Mouse (Mus musculus) bone marrow, adult 2 months (tissue): ENCODE data around the gene Chpf. TPM values are rescaled to one million over a fixed set of nuclear protein-coding genes. Genes with fewer than 3 reads are reported as not detected.

Experiments used
- H3K27ac ChIP-seq: fragments of 200-500 bp; 2 replicates; pipeline ENCODE4 v1.5.1; 2012; ENCODE audit warnings: low read depth, mild to moderate bottlenecking, control low read depth, inconsistent platforms, low read length; ENCODE audit not compliant: control insufficient read depth, poor library complexity, insufficient read depth
- H3K4me1 ChIP-seq: fragments of 200-500 bp; 2 replicates; pipeline ENCODE4 v1.6.1; 2011; ENCODE audit warnings: low read length; ENCODE audit not compliant: control insufficient read depth, insufficient read depth
- H3K4me3 ChIP-seq: fragments of 200-500 bp; replicated peaks from 2 replicates; pipeline ENCODE3; 2011; ENCODE audit warnings: mild to moderate bottlenecking, low read depth, low read length, control low read depth; ENCODE audit not compliant: control insufficient read depth
- CTCF ChIP-seq: fragments of 200-500 bp; IDR thresholded peaks from 2 replicates; pipeline ENCODE4 v1.5.1; 2011; ENCODE audit warnings: low read length, control low read depth; ENCODE audit not compliant: control insufficient read depth, insufficient read depth
- POLR2A ChIP-seq: fragments of 200-500 bp; IDR thresholded peaks from 2 replicates; pipeline ENCODE4 v1.6.1; 2011; ENCODE audit warnings: low read depth, mild to moderate bottlenecking, control low read depth, low read length, borderline replicate concordance; ENCODE audit not compliant: control insufficient read depth
- WGBS: fragments of 180-500 bp; shearing (Covaris S2); methylation state at CpG from one replicate; pipeline ENCODE4 v1.1.7; 2018; 5-methylcytosine and 5-hydroxymethylcytosine counted together
- polyA plus RNA-seq: library from polyadenylated mRNA; stranded (reverse); fragments of >200 nt; gene quantifications from 2 replicates; pipeline ENCODE4 v1.2.4, GENCODE M21; 2011; ENCODE audit warnings: low replicate concordance; ENCODE audit not compliant: missing spikeins, insufficient read depth, insufficient read length

Gene Chpf
- polyA plus RNA-seq, 1 experiment = 4.7 TPM

DNA sequence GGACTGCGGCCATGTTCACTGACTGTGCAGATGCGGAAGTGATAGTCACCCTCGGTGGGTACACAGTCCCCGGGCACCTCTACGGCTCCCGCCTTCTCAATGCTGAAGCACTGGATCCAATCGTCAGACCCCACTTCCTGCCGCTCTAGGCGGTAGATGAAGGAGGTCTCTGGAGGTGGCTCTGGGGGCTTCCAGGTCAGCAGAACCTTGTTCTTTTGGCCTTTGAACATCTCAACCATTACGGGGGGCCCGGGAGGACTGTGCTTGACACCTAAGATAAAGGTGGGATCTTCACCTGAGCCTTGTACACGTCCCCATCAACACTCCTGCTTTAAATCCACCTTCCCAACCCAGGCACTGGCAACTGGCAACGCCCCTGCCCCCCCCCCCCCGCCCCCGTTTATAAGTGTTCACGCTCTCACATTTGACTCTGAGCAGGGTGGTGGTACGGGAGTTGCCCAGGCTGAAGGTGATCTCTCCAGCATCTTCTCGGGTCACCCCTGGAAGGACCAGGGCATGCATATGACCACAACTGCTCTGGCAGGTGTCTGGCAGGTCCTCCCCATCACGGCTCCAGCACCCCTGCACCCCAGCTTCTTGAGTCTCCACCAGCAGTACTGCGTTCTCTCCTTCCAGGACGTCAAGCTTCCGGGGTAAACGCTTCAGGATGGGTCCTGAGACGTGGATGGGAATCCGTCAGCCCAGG, 24.0 kb upstream of the Chpf start:
- H3K4me3 ChIP-seq = no peak overlapping the region
- no peak for TF ChIP-seq POLR2A
- TF ChIP-seq CTCF = no peak

DNA sequence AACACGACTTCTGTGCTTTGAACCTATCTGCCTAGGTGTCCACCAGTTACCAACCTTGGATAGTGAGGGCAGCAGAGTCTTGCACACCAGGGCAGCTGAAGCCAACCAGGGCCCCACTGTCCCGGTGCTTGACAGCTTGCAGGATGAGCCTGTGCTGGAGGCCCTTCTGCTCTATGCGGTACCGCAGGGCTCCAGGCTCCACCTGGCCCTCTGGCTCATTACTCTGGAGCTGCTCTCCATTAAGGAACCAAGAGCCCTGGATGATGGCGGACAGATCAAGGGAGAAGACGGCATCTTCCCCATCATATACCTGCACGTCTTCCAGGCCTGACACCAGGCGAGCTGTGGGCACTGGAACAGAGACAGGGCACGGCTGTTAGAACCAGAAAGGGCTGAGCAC, 22.8 kb upstream of the Chpf start:
- Histone ChIP-seq H3K4me1 (no peaks in the 10 kb centered on the region), H3K27ac (no peak overlapping the region), H3K4me3 (no peak overlapping the region)
- TF ChIP-seq POLR2A (no peak), CTCF (no peak)
- 82% methylated on average over 9 of the region's 9 CpGs for whole genome bisulfite sequencing

More for the DNA sequence above, 24.0 kb upstream of the Chpf start:
- WGBS = 90% methylated on average over 25 of the region's 25 CpGs
- no peaks in the 10 kb centered on the region for H3K4me1 ChIP-seq
- H3K27ac ChIP-seq = no peak overlapping the region

- Histone ChIP-seq H3K4me1 (no peaks in the 10 kb centered on the region), H3K27ac (no peak overlapping the region), H3K4me3 (no peak overlapping the region)
- 75% methylated on average over 7 of the region's 7 CpGs for WGBS
- TF ChIP-seq POLR2A (no peak), CTCF (no peak)
Observed at GRCm38 (mm10) chr1:75499441-75499840, 20.3 kb upstream of the Chpf start.

DNA sequence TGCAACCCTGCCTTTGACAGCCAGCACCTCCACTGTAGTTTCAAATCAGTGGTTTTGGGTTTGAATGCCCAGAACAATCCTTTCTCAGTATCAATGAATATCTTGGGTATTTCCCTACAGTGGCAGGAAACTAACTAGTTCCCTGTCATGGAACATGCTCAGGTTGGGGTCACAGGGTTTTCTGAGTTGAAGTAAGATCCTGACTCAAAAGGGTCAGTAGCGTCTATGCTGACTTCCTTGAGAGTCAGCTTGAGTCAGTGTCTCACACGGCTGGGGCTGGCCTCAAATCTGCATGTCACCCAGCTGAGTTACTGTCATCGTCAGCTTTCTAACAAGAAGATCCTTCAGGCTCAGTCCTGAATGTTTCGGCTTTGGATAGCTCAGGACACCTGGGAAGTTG, 19.8 kb upstream of the Chpf start:
- no peak overlapping the region for H3K4me3 ChIP-seq
- 78% methylated on average over 4 of the region's 4 CpGs for WGBS
- TF ChIP-seq POLR2A = no peak
- no peak for TF ChIP-seq CTCF

DNA sequence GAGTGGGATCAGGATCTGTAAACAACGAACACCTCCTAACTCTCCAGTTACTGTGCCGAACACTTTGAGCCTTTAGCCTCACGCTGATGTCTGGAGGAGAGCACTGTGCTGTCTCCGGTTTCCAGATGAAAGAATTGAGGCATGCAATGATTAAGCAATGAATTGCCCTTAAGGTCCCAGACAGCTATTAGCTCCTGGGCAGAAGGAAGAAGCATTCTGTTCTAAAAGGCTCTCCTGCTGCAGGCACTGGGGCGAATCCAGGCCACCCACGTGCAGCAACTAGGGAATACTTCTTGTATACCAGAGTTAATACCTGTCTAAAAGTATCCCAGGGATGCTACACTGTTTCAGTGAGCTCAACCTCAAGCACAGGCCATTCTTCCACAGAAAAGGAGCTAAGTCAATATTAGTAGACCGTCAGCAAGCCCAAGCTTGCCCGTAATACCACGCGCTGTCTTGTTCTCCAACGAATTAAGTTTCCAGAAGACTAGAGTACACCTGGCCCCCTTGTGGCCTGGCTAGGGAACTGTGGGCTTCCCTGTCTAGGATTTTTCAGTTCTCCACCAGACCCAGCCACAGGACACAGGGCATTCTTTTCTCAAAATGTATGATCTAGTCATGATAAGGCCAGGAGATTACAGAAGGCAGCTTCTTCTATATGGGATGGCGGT, 15.9 kb upstream of the Chpf start:
- Histone ChIP-seq H3K27ac (no peak overlapping the region), H3K4me1 (no peaks in the 10 kb centered on the region), H3K4me3 (no peak overlapping the region)
- TF ChIP-seq POLR2A = no peak
- TF ChIP-seq CTCF = peak; percentile 41; the same call in 1 of the 2 replicates
- WGBS = 65% methylated on average over 12 of the region's 12 CpGs

More for the DNA sequence above, 19.8 kb upstream of the Chpf start:
- Histone ChIP-seq H3K27ac (no peak overlapping the region), H3K4me1 (no peaks in the 10 kb centered on the region)

GRCm38 (mm10) chr1:75492579-75493170, 13.6 kb upstream of the Chpf start:
- 83% methylated on average over 24 of the region's 24 CpGs for WGBS

GRCm38 (mm10) chr1:75490785-75491551, 11.9 kb upstream of the Chpf start:
- Histone ChIP-seq H3K4me1 (no peaks in the 10 kb centered on the region; the same call in 1 of the 2 replicates), H3K4me3 (no peak overlapping the region), H3K27ac (no peak overlapping the region)
- TF ChIP-seq POLR2A (no peak), CTCF (no peak)
- WGBS = 85% methylated on average over 34 of the region's 34 CpGs

More at GRCm38 (mm10) chr1:75492579-75493170, 13.6 kb upstream of the Chpf start:
- no peaks in the 10 kb centered on the region; the same call in 1 of the 2 replicates for H3K4me1 ChIP-seq
- TF ChIP-seq CTCF = no peak
- no peak for TF ChIP-seq POLR2A
- H3K4me3 ChIP-seq = no peak overlapping the region
- no peak overlapping the region; the same call in 1 of the 2 replicates for H3K27ac ChIP-seq
